Mouse (Mus musculus): ENCODE measurements around the gene Phf19. TPM values are rescaled to one million over a fixed set of nuclear protein-coding genes. Genes with fewer than 3 reads are reported as not detected.

Gene Phf19
- polyA plus RNA-seq, 2 experiments from 2014 or later: 1.9 TPM

DNA sequence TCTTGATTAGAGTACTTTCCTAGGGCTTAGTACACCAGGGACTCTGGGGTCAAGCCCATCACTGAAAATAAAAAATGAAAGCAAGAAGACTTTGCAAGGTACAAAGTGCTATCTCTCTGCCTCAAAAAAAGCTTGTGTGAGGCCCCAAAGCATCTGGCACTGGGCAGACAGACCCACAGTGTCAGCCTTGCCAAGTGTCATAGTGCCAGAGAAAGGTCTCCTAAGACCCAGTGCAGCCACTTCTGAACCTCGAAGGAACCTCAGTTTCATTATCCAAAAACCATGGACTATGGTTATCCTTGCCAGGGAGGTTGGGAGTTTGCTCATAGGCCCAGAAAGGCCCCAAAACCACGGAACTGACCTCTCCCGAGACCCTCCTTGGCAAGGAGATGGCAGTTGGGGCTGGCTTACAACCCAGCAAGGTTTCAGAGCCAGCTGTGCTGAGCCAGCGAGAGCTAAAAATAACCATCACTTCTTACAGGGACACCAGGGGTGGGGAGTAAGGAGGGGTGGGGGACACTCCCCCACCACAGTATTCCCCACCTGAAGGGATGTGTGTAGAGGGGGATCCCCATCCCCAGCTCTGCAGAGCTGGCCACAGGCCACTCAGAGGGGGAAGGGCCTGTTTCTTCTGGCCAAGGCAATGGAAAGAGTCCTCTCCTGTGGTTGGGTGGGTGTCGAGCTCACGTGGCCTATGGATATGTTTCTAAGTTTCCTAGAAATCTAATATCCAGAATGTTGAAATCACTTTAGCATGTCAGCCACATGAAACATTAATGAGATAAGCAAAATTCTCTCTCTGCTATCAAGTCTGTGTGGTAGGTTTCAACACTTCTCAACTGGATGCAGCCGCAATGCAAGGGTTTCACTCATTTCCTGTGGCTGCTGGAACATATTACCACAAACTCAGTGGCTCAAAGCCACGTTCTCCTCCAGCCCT, 24.7 kb upstream of the Phf19 start:
- ATAC-seq: peak; percentile 75

DNA sequence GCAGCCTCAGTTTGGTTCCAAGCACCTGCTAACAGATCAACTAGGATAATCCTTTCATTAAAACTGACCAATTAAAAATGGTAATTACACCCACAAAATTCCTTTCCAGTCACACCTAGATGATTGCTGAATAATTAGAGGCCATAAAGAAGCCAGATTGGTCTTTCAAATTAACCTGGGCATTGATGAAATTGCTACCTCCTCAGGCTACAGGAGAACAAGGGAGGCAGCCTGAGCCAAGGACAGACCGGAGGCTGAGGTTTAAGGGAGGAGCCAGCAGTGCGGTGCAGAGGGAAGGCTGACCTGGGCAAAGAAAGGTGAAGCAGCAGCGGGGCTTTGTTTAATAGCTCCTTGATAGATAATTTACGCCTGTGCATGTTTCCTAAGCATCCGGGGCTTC, 23.6 kb upstream of the Phf19 start:
- ATAC-seq: peak; percentile 22

DNA sequence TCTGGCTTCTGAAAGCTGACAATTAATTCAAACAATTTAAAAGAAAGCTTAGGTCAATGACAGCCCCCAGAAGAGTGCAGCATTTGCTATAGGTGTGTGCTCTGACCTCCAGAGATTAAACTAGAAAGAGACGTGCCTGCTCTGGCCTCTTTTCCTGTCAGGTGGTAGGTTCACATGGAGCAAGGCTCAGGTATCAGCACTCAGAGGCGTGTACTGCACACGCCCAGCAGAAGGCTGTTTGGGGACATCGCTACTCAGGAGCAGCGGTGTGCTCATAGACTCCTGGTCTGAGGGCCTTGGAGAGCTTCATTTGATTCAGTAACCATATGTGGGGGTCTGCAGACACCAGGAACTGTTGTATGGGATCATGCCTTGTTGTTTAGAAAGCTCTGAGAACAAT, 13.5 kb upstream of the Phf19 start:
- no peak for ATAC-seq

DNA sequence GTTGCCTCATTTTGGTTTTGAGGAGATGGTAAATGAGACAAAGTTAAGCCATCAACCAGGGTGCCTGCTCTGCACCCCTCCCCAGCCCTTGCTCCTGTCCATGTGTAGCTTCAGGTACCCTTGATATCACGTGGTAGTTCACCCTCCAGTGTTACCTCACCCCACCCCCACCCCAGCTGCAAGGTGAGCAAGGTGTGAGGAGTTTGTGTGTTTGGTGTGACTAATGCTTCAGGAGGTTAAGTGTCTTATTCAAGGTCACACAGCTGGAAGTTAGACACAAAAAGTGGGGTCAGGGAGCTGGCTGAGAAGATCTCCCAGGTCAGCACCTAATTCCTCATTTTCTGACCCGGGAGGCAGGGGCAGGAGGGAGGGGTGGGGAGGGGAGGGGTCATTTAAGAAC, 8.9 kb upstream of the Phf19 start:
- ATAC-seq: no peak

DNA sequence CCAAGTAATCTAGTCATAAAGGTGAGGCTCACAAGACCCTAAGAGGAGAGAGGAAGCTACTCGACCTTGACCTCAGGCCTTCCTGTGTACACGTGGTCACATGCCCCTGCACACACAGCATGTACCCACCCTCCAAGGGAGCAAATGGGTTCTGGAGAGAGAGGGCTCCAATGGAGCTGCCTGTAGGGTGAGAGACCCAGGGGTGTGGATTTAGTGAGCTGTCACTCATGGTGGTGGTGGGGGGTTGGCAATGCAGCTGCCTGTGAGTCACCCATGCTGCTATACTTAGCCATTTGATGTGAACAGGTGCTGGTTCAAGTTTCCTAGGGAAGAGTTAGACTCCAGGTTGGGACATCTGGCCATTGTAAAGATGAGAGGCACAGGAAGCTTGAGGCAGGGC, 6.3 kb upstream of the Phf19 start:
- no peak for ATAC-seq

DNA sequence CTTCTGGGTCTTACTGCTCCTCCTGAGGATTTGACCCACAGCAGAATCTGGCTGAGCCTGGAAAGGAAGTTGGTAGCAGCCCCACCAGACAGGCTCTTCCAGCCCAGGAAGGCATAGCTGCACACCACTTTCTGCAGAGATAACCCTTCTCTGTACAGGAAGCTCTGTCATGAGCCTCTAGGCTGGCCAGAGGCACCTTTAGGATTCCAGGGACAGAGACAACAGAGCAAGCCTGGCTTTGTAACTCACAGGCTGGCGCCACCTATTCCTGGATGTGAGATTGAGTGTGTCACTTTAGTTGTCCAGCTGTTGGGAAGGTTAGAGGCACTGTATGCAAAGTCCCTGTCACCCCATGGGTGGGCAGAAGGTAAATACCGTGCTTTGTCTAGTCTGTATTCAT, 1.3 kb upstream of the Phf19 start:
- ATAC-seq: no peak

DNA sequence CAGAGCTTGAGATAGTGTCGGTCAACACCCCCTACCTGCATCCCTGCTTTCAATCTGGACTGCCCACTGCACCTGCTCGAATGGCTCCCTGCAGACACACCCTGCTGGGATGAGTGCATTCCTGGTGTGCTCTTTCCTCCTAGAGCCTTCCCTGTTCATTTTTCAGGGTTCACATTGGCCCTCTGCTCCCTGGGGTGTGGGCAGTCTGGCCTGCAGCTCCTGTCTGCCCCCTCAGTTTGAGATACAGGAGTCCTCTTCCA, 927 bp upstream of the Phf19 start:
- no peak for ATAC-seq

DNA sequence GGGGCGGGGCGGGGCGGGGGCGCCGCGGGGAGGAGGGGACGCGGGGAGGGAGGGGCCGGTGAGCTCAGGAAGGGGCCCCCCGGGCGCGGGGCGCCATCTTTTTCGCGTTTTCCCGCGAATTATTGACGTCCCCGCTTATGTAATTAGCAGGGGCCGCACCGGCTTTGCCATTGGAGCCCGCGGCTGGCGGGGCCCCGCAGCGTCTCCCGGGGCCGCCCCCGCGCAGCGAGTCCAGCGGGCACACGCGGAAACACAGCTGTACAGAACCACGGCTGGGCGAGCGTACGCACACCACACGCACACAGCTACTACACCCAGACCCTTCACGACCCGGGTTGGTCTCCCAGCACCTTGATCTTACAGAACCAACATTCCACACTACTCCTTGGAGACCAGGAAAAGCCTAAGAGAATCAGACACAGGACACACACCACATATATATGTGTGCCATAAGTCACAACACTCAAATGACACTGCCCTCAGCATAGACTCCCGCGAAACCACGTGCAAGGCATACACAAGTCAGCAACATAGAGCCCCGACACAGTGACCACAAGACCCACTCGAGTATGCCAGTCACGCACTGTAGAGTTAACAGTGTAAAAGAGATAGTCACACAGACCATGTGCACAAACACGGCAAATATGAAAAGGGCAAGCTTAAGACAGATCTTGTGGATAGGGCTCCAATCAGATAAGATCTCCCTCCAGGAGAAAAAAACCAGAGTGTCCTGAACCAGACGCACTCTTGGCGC, 420 bp upstream of the Phf19 start:
- ATAC-seq: peak; percentile 67

DNA sequence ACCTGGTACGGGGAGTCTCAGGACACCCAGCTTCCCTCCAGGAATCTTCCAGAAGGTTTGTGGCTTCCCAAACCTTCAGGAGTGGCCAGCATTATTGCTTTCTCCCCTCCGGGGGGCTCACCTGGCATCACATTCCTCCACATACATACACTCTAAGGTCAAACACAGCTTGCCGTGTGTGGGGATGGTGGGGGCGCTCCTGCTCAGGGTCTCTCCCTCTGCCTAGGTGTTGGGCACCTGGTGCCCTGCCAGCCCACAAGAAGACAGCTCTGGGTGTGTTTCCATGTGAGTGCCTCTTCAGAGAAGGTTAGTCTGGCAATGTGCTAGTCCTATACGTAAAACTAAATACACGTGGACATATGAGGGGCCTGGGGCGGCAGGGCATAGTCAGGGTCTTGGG, 1.2 kb downstream of the Phf19 start:
- ATAC-seq: no peak

DNA sequence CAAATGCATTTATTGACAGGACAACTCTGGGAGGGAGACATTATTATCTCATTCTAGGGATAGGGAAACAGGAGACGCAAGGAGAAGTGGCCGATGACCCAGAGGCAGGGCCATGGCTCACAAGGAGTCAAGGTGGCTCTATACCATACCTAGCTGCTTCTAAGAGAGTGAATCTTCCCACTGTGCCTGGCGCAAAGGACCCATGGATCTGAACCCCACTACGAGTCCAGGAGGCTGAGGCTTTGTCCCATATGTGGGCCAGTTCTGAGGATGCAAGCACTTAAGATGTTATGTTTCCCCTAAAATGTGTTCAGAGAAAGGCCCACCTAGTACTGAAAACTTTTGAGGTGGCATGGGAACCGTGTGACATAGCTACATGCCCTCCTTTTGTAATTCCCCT, 2.0 kb downstream of the Phf19 start:
- no peak for ATAC-seq

DNA sequence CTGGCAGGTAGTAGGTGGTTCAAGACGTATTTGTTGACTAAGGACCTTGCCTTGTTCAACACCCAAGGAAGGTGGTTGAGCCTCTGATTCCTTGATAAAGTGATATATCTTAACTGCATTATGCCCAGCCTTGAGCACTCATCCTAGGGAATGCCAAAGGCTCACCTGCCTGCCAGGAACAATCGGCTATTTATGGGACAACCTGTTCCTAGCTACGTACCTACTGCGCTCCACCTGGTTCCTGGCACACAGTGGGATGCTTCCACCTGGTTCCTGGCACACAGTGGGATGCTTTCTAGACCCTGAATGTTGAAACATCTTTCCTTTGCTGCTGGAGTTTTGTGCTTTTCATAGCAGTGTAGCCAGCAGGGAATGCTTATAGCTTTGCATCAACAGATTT, 4.1 kb downstream of the Phf19 start:
- no peak for ATAC-seq

DNA sequence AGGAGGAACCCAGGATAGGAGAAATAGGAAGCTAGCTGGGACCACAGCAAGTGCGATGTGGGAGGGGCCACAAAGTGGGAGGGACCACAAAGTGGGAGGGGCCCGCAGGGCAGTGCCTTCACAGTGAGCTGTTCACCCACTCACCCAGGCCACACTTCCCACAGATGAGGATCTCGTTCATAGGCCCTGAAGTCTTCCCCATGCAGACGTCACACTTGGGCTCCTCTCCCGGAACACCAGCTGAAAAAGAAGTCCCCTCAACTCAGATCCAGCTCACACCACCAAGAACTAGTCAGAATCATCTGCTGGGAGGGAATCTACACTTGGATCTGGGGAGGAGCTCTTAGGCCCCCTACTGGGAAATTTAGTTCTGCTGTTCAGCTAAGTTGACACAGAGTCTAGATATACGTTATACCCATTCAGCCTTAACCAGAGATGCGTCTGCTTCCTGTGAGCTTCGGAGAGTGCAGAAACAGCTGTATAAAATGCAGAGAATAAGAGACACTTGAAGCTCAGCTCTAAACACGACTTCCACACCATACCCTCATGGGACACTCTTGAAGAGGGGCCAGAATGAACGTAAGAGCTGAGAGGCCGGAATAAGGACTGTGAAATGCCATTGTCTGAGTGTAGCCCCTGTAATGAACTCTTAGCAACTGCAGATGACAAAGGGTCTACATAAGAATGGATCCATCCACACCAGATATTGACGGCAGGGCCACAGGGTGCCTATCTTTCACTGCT, 6.8 kb downstream of the Phf19 start:
- no peak for ATAC-seq

DNA sequence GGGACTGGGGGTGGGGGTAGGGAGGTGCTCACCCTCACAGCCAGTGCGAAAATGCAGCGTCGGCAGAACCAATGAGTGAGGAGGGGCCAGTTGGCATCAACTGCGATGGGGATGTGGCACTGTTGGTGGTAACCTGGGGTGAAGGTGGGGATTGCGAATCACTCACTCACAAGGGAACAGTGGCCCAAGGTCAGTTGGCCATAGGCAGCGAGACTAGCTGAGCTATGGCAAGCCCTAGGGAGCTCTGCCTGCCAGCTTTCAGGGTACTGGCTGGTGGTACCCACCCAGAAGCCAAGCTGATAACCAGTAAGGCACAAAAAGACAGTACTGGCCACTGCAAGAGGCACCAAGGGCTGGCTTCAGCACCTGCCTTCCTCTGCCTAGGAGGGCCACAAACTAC, 7.4 kb downstream of the Phf19 start:
- no peak for ATAC-seq

DNA sequence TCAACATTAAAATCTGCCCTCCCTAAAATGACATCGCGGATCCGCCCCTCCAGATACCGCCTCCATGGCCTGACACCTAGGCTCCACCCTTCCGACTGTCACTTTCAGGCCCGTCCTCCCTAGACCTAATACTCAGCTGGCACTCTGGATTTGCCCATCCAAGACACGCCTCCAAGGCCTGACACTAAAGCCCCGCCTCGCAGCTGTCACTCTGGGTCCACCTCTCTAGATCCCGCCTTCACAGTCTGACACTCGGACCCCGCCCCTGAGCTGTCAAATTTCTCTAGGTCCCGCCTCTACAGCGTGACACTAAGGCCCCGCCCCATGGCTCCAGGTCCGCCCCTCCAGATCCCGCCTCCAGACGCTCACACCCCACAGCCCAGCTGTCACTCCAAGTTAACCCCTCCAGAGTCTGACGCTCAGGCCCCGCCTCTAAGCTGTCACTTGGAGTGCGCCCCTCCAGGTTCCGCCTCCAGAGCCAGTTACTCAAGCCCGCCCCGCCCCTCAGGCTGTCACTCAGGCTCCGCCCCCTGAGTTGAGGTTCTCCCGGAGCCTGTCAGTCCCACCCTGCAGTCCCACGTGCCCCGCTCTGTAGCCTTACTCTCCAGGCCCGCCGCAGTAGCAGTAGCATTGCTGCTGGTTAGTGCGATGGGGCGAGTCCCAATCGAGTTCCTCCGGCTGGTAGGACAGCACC, 8.8 kb downstream of the Phf19 start:
- peak; percentile 85 for ATAC-seq

DNA sequence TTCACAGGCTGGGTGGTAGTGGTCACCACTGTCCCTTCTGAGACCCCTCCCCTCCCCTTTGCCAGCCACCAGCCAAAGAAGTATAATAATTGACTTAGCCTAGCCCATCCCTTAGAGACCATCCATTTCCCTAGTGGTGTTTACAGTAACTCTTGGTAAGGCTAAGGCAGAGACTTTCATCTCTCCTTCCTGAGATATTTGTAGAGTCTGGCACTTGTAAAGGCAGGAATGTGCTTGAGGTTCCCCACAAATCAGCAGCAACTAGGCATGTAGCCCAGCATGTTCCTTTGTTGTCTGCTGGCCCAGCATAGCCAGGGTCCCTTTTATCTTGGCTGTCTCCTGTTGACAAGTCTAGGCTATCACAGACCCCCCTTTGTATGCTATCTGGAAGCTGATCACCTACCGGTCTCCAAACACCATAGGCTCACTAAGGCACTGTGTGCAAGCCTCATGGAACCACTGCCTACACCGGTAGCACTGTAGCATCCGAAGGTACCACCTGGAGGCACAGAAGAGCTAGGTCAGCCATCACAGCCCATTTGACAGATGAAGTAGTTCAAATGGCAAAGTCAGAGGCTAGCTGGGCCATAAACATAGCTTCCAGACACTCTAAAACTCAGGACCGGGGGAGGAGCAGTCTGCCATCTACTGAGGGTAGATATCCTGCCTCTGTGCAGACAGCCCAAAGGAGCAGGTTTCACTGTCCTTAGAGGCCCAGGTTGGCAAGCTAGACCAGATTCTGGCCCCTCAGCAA, 10.0 kb downstream of the Phf19 start:
- ATAC-seq: no peak

DNA sequence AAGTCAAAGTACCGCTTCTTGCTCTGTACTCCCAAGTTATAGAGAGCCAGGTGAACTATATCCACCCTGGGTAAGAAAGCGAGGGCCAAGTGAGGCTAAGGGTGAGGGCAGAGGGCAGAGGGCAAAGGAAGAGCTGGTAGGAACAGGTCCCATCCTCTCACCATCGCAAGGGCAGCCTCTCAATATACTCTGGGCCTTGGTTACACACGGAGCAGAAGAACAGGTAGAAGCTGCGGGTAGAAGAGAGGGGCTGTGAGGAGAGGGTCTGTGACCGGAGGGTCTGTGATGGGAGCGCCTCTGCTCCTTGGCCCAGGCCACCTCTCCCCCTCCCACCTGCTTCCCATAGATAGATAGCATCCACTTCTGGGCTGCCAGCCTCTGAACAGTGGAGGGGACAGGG, 10.6 kb downstream of the Phf19 start:
- ATAC-seq: no peak

DNA sequence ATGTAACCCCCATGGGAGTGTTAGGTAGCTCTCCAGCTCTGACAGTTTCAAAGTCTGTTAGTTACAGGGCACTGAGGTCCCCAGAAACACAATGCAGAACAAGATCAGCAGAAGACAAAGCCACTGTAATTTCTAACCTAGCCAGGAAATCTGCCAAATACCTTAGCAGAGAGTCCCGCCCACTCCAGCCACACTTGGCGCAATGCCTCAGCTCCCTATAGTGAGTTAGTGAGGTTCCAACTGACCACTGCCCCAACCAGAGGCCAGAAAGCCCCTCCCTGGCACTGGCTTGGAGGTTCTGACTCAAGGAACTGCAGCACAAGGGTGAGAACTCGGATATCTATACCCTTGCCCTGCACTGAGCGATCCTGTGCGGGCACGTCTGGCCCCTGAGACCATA, 11.1 kb downstream of the Phf19 start:
- ATAC-seq: no peak

DNA sequence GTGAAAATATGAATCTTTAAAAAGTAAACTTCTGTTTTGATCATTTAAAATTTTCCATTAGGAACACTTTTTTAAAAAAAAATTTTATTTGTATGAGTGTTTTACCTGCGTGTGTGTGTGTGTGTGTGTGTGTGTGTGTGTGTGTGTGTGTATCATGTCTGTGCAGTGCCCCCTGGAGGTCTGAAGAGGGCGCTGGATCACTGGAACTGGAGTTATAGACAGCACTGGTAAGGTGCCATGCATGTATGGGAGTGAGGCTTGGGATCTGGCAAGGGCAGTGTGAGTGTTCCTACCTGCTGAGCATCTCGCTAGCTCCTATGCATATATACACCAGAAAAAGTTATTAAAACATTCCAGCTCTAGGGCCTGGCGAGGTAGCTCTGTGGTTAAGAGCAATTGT, 12.1 kb downstream of the Phf19 start:
- ATAC-seq: no peak

DNA sequence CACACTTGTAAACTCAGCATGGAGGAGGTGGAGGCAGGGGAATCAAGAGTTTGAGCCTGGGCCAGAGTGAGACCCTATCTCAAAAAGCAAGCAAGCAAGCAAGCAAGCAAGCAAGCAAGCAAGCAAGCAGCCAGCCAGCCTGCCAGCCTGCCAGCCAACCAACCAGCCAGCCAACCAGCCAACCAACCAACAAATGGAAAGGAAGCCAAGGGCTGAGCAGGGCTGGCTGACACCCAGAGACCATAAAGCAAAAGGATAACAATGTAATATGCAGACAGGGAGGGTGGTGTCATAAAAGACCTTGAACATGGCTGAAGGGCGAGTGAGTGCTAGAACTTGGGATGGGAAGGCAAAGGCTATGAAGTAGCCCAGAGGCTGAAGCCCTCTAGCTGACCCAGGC, 13.4 kb downstream of the Phf19 start:
- ATAC-seq: no peak

DNA sequence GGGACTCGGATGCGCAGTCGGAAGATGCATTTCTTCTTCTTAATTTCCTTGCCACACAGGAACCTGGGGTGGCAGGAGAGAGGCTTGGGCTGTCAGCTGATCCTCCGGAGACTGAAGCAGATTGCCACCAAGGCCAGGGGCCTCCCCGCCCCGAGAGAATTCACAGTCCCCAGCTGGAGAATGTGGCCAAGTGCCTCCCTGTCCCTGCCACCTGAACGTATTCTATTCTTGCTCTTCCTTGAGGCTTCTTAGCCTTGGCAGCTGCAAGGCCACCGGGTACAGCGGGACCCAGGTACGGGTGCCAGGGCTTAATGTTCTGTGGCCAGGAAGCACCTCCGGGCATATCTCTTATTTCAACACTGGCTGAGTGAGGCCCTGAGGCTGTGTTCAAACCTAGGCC, 14.1 kb downstream of the Phf19 start:
- no peak for ATAC-seq

DNA sequence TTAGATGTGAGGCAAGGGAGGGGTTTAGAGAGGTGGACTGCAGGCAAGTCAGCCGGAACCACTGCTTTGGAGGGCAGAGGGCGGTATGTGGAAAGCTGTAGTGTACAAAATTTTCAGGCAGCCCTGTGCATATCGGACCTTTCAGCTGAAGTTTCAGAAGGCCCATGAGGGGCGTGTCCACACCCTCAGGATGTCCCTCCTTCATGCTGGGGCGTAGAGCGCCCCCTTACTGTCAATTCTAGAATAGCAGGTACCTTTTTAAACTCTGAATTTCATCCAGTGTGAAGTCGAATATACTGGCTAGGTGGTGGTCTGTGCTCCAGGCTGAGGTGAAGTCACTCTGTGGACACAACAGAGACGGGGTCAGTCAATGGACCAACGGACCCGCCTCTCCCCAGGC, 16.0 kb downstream of the Phf19 start:
- no peak for ATAC-seq

DNA sequence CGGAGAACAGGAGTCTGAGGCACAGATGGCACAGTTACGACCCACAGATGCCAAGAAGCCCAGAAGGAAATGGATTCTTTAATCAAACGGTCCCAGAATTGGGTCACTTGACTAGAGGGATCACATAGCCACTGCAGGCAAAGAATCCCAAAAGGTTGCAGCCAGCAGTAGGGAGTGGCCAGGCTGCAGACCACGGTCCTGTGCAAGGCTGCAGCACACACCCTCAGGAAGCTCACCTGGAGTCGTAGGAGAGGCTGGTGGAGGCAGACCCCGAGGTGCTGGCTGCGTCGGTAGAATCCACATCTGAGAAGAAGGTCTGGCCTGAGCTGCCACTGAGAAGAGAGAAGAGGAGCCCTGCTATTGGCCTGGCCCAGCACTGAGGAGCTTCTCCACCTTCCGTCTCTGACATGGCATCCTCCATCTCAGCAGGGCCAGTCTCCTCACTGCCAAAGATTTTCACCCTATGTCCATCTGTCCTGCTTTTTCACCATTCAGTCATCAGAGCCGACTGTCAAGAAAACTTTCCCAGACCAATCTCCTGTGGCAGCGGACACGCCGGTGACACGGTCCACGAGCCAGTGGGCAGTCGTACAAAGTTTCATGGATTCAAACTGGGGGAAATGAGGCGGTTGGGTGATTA, 16.9 kb downstream of the Phf19 start:
- ATAC-seq: no peak
